Mouse (Mus musculus): ENCODE measurements around the gene Ibsp.

Gene Ibsp

DNA sequence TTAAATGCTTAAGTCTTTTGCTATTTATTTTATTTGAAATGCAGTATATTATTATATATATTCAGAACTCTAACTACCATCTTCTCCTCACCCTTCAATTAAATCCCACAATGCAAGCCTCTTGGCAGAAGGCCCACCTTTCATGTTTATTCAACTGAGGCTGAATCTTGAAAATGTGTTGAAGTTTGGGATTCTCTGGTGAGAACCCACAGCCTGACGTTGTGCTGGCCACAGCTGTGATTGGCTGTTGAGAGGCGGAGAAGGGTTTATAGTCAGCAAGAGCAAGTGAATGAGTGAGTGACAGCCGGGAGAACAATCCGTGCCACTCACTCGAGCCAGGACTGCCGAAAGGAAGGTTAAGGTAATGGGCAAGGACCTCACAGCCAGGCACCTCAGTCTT is at the start of gene Ibsp:
Gene Ibsp, plus strand, starts transcription at position 178 of the 400 bp plus-strand sequence.
- no peak for DNase-seq (ENCODE audit: low read depth, low spot score)

DNA sequence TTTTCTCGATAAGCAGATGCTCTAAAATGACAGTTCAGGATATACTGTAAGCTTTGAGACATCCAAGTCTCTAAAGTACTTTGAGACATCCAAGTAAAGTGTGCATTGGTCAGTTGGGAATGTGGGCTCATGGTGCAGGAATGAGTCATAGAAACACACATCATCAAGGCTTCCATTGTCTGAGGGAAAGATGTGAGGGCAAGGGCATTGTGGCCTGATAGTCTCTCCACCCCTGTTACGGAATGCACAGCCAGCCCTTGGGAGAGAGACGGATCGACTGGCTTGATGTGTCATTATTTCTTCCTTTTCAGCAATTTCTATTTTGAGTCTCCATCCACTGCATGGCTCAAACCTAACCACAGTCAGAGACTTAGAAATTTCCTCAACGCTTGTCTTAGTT is 47.2 kb upstream of the Ibsp start:
- no peak for DNase-seq (ENCODE audit: low read depth, low spot score)

DNA sequence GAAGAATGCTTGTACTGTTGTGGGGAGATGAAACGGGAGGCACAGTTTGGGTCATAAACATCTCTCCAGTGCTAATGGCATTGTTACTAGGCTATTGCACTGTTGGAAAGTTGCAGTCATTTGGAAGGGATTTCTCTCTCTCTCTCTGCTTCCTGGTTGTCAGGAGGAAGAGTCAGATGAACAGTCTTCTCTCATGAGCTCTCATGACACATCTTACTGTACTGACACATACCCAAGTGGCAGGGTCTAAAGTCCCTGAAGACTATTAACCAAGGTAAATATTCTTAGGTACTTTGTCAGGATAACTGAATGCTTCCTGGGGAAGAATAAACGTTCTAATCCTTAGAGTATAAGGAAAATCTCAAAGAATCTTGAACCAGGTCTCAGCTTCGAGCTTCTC is 42.4 kb upstream of the Ibsp start:
- no peak for DNase-seq (ENCODE audit: low read depth, low spot score)

DNA sequence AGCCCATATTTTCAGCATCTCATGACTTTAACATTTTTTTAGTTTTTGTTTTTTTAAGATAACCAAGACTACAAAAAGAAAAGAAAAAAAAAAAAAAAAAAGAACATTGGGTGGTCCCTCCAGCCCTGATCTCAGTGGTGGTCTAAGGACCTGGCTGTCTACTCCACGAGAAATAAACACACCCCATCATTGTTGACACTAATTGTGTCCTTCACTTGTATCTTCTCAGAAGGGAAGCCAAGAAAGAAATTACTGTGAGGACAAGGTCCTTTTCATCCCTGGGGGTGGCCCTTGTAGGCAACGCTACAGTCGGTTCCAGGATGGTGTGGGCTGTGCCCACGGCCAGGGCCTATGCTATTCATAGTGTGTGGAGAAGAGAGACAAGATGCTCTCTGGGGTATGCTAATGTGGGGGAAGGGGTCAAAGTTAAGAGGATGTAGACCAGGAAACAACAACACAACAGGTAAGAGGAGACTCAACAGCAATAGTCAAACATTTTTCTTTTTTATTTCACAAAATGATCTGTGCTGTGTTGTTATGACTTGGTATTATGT is 37.0 kb upstream of the Ibsp start:
- no peak for DNase-seq (ENCODE audit: low read depth, low spot score)

DNA sequence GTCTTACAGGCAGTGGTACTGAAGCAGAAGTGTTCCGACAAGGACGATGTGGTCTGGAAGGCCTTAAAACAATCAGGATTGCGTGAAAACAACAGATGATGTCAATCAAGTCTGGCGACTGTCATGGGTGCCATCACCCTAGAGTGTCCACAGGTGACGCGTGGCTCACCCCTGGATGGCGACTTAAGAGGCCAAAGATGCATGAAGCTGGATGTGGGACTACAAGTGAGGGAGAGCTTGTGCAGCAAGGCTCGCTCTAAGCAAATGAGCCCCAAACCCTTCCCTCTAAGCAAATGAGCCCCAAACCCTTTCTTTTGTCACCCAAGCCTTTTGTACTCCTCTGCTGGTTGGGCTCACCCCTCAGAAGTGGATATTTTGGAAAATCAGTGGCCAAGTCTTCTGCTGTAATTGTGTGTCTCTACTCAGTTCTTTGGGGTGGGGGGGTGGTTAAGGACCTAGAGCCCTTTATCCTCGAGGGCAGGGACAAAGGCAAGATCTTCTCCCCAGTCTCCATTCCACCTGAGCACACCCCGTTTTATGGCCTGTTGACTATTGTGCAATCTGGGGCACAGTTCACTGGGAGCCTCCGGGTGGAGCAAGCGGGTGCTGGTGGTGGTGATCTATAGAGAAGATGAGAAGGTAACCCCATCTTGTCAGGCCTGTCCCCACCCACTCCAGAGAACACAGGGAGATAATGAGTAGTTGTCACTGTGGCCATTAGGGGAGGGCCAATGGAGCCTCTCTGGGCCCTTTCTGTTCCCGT is 35.8 kb upstream of the Ibsp start:
- DNase-seq (ENCODE audit: low read depth, low spot score), result no peak

DNA sequence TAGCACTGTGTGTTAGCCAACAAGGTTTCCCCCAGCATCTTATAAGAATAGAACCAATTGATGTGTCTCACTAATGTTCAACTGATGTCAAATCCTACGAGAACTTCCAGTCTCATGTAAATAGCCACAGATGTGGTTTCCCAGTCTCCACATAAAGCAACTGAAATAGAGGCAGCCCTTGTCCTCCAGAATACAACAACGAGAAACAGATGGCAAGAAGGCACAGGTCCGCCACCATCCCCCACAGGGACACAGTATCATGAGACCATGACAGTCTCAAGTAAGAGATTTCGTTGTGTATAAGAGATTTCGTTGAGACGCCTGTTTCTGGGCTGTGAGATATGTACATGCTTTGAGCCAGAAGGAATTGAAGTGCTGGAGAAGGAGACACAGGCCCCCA is 4.8 kb upstream of the Ibsp start:
- no peak for DNase-seq (ENCODE audit: low read depth, low spot score)

DNA sequence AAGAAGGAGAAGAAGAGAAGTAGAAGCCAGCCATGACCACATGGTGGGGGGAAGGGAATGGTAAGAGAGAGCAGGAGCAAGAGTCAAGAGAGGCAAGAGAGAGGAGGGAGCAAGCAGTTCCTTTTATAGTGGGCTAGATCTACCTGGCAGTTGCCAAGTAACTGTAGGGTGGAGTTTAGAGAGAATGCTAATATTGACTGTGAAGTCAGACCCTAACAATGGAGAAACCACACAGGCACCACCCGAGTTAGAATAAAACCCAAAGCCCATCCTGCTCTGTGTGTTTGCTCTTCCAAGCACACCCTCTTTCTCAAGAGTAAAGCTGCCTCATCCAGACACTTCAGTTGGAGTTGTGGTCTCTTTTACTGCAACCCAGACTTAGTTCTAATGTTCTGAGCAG is 15.1 kb downstream of the Ibsp start:
- no peak for DNase-seq (ENCODE audit: low read depth, low spot score)

DNA sequence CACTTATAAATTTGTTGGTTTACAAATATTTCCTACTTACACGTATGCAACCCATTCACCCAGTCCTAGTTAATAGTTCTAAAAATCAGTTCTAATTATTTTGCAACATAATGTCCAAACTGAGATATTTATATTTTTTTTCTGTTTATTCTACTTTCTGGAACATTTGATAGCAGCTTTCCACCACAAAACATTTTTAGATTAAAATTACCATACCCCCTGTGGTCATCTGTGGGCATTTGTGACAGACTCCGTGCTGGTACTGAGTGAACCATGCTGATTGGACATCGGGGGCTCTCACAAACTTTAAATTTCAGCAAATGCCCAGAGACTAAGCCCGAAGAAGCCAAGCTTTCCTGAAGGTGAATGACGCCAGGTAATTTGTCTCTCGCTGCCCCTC is 26.1 kb downstream of the Ibsp start, which contains the start of gene Mepe:
Gene Mepe, plus strand, starts transcription at position 301 of the 400 bp plus-strand sequence.
- DNase-seq (ENCODE audit: low read depth, low spot score), result no peak

DNA sequence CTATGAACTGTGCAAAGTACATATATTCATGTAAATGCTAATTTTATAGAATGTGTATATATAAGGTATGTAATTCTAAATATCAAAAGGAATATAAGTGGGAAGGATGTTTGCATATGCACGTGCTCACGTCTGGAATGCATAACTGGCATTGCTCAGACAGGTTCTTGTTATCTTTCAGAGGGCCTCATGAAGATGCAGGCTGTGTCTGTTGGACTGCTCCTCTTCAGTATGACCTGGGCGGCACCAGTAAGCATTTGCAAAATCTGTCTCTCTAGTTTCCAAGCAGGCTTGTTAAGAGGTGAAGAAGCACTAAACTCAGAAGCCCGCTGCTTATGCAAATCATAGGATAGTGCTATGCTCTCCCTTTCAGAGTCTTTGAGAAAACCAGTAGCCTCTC is 27.9 kb downstream of the Ibsp start:
- DNase-seq (ENCODE audit: low read depth, low spot score), result no peak

DNA sequence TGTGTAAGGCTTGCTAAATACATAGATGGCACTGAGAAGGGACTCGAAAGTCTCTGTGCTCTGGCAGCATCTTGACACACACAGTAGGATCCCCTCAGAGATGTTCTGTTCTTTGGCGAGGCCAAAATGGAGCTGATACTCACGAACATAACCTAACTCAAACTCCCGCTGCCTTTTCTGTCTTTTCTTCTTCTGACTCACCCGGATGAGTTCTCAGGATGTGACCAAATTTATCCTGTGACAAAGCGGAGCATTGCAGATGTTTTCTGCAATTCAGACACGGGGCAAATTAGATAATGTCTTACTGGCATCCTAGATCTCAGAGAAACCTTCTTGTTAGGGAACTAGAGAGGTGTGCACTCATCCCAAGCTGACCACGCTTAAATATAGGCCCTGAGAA is 28.4 kb downstream of the Ibsp start:
- DNase-seq (ENCODE audit: low read depth, low spot score), result no peak

DNA sequence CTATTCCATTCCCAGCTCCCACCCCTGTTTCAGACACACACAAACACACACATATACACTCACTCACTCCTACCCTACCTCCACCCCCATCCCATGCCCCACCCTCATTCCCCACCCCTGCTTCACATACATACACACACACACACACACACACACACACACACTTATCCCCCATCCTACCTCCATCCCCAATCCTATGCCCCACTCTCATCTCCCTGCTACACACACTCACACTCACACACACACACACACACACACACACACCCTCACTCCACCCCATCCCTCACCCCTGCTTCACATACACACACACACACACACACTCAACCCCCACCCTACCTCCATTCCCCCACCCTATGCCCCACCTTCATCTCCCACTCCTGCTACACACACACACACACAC is 28.9 kb downstream of the Ibsp start:
- DNase-seq (ENCODE audit: low read depth, low spot score), result no peak

DNA sequence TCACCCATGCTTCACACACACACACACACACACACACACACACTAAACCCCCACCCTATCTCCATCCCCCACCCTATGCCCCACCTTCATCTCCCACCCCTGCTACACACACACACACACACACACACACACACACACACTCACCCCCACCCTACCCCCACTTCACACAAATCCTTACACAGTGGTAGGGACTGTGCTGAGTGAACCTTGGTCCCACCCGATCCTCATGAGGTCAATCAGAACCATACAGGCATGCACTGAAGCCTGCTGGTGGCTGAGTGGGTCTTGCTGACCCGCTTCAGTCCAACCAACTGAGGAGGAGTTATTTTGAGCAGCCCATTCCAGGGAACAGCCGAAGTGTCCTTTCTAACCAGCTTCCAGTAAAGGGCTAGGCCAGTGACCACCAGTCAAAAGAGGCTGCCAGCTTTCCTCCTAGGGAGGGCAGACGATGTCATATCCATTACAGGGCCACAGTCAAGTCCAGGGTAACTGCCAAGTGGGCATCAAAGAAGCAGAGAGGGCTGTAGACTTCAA is 29.4 kb downstream of the Ibsp start:
- no peak for DNase-seq (ENCODE audit: low read depth, low spot score)

DNA sequence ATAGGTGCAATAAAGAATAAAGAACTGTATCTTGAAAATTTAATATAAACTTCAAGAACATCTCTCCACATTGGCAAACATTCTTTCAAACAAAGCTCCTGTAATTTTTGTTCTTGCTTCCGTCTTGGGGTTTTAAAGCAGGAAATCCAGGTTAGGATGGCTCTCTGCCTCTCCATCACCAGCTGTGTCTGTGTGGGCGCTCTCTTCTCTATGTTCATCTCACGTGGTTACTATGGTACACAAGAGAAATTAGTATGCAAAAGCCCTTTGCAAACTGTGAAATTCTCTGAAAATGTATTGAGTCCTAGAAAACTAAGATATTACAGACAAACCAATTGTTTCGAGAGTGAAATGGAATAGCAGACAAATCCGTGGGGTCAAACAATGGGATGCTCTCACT is 30.4 kb downstream of the Ibsp start:
- no peak for DNase-seq (ENCODE audit: low read depth, low spot score)

DNA sequence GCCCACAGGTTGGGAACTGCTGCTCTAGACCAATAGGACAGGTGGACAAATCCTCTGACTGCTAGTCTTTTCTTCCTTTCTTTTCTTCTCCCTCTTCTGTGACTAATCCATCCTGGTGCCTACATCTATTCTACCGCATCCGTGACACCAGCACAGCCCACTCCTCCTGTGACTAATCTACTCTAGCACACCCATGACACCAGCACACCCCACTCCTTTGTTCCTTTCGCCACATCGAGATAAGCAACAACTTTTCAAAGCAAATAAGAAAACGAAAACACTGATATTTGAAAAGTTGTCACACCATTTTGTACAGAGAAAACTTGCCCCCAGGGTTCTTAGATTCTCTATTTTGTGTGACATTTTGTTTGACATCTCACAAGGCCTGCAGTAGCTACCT is 31.1 kb downstream of the Ibsp start:
- DNase-seq (ENCODE audit: low read depth, low spot score), result no peak

DNA sequence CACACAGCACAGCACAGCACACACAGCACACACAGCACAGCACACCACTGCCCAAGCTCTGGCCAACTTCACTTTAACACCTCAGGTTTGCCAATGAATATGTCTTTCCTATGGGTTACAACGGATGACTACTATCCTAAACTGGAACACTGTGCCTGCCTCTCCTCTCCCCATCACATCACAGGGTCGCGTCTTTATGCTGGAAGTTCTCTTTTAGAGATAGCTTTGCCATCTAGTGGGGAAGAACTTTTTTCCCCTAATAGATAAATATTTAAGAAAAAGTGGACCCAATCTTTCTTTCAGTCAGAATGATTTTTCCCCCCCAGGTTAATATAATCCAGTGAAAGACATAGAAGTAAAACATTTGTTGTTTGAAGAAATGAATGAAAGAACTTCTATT is 33.3 kb downstream of the Ibsp start:
- no peak for DNase-seq (ENCODE audit: low read depth, low spot score)

DNA sequence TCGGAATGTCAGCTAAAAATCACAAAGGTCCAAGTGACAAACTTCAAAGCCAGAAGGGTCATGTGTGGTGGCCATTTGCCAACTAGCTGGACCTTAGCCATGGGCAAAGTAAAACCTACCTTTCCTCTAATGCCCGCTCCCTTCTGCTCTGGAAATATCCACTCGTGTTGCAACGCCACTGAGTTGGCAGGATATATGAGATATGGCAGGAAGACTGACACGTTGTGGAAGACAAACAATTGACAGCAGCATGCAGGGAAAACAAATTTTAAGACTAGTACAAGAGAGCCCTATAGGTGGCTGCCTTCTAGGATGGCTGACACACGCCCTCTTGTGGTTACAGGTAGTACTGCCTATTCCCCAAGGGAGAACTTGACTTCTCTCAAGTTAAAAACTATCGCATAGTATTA is 34.3 kb downstream of the Ibsp start:
- DNase-seq (ENCODE audit: low read depth, low spot score), result peak; percentile 36

DNA sequence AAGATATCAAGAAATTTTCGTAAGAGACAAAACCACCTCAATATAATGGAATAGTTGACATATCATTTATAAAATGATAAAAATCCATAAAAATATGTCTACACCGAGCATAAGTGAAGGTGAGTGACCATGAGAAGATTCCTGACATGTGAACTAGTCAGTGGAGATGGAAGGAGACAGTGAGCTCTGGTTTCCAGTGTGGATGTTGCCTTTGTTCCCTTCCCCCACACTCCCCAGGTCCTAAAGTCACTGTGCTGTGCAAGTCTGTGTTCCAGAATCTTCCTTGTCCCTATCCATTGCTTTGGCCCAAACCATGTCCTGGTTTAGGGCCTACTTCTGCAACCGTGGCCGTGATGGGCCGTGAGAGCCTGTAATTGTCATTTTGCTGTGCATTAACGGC is 34.7 kb downstream of the Ibsp start:
- DNase-seq (ENCODE audit: low read depth, low spot score), result no peak

DNA sequence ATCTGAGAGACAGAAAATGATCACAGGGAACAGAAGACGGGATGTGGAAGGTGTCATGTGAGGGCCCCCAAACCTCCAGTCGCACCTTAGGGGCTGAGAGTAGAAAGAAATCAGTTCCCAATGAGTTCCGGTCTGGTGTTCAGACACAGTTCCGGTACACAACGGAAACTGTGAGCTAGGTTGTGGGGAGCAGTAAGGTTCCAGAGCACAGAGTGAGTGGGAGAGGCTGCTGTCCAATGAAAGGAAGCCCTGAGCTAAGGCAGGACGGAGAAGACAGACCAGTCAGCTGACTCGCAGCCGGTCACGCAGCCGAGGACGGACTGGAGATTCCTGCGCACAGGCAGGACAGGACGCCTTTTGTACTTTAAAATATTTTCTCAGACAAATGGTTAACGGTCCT is 35.5 kb downstream of the Ibsp start:
- DNase-seq (ENCODE audit: low read depth, low spot score), result no peak

DNA sequence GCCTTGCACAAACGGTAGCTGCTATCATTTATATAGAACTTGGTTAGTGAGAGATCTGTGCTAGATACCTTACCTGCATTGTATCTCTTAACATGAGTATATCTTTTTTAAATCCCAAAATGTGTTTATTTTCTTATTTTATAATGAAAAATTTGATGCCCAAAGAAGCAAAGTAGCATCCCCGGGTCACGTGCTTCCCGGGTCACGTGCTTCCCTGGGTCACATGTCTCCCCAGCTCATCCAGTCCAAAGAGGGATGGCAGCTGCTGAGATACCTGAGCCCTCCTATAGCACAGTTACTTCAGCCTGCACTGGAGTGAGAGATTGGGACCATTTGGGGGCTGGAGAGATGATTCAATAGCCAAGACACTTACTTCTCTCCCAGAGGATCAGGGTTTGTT is 37.0 kb downstream of the Ibsp start:
- no peak for DNase-seq (ENCODE audit: low read depth, low spot score)

DNA sequence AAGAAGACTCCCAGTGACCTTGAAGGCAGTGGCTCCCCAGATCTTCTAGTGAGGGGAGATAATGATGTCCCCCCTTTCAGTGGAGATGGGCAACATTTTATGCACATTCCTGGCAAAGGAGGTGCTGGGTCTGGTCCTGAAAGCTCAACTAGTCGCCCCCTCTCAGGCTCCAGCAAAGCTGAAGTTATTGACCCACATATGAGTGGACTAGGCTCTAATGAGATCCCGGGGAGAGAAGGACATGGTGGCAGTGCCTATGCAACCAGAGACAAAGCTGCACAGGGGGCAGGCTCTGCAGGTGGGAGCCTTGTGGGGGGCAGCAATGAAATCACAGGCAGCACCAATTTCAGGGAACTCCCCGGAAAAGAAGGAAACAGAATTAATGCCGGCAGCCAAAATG is 38.5 kb downstream of the Ibsp start:
- no peak for DNase-seq (ENCODE audit: low read depth, low spot score)

DNA sequence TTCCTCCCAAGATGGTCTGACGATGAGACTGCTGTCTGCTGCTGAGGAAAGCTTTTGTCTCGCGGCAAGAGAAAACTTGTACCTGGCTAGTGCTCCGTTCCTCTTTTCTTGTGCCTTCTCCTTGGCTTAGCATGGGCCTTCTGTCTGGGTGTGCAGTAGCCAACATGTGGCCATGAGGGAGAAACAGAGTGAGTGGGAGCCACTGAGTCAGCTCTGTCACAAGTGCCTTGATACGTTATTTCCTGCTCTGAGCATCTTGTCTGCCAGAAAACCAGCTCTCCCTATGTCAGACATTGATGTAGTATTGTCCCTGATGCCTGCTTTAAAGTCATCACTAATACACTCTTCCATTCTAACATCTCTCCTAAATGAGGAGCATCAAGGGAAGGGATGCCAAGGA is 40.0 kb downstream of the Ibsp start:
- no peak for DNase-seq (ENCODE audit: low read depth, low spot score)

DNA sequence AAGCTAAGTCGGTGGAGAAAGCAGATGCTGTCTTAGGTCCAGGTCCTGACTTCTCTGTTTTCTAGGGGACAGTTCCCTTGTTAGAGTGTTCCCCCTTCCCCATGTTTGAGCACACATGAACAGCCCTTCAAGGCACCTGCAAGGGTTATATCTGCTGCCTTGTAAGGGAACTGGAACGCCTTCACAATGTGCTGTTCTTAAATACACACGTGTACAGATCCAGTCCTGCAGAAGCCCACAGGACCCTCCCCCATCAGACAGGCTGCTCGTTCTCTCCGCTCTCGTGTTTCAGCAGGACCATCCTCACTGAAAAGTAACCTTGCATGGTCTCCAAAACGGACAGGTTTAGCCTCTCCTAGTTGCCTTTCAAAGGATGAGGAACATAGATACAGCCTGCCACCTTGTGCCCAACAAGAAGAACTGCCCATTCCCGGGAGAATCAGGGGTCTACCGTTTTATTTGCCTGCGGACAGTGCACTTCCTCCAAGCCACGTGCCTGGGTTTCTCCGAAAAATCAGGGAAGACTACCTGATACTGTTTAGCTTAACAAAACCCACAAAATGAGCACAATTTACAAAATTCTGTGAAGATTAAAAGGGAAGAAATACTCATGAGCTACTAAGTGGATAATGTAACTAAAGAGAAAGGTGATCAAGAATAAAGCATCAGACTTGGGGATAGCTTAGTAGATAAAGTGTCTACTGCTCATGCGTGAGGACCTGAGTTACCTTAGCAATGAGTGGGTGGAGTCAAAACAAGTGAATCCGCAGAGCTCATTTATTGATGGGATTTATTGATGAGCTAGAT is 40.9 kb downstream of the Ibsp start:
- no peak for DNase-seq (ENCODE audit: low read depth, low spot score)

DNA sequence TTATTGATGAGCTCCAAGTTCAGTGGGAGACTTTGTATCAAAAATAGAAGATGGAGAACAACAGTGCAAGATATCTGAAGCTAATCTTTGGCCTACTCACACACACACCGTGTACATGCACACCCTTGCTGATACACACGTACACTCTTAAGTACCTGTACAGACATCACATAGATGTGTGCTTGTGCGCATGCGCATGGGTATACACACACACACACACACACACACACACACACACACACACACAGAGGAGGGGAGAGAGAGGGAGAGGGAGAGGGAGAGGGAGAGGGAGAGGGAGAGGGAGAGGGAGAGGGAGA is 41.5 kb downstream of the Ibsp start:
- no peak for DNase-seq (ENCODE audit: low read depth, low spot score)

All from skeletal muscle tissue, adult 2 months (tissue).